Mouse (Mus musculus): ENCODE results near the gene Pcdh7. TPM values are rescaled to one million over a fixed set of nuclear protein-coding genes. Genes with fewer than 3 reads are reported as not detected.
"Not testable (repeated sequence)": the region's sequence is repeated elsewhere in the genome, so short reads cannot be mapped to it uniquely, and the experiment has no call there.

The Pcdh7 gene
- polyA plus RNA-seq, 1 experiment: 38.0 TPM

GRCm38 (mm10) chr5:58083056-58083455 is 365.3 kb downstream of the Pcdh7 start:
- DNase-seq (ENCODE audit: extremely low spot score in 1 of 2, low spot score in 1 of 2): no peak

- no peak for DNase-seq (ENCODE audit: extremely low spot score in 1 of 2, low spot score in 1 of 2)
Measured at GRCm38 (mm10) chr5:58083972-58084371, 366.2 kb downstream of the Pcdh7 start.

DNA sequence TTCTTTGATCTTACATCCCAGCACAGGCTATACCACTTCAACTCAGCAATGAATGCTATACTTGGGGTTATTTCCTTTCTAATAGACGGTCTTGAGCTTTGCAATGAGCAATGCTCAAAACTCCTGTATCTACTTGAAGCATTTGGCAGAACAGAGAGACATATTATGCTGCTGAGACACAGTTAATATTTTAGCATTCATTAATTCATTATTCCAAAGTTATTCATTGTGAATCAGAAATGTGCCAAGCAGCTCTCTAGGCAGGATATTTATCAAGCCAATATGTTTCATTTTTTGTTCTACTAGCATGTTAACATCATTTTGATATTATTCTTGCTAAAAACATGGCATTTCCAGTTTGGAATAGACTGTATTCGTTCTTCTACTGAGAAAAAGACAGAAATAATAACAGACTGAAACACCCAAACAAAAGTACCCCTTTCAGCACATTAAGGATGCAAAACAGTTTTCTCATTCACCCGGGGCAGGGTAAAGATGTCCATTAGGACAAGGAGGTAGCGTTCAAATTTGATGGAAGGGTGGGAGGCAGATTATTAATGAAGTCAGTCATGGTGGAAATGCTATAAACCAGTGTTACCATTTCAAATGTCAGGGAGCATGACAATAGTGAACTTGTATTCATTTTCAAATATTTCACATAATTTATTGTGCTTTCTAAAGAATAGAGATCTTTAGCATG is 391.0 kb downstream of the Pcdh7 start:
- DNase-seq (ENCODE audit: extremely low spot score in 1 of 2, low spot score in 1 of 2): no peak

DNA sequence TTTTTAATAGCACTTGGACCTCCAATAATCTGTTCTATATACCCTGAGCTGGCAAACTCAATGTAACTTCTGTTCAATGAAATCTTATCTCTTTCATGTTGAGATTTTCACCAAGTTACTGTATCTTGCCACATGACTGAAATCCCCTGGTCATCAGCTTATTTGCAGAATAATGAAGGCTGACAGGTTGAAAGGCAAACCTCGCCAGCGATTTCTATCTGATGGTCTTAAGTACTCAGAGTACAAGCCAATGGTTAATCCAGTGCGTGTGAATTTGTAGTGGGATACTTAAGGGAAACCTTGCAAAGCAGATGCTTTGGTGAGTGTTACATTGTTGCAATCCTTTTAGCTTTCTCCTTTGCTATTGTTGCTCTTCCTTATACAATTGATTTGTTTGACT is 398.3 kb downstream of the Pcdh7 start:
- no peak for DNase-seq (ENCODE audit: extremely low spot score in 1 of 2, low spot score in 1 of 2)

GRCm38 (mm10) chr5:58117896-58118295 is 400.1 kb downstream of the Pcdh7 start:
- no peak for DNase-seq (ENCODE audit: extremely low spot score in 1 of 2, low spot score in 1 of 2)

- DNase-seq (ENCODE audit: extremely low spot score in 1 of 2, low spot score in 1 of 2): no peak
Measured at GRCm38 (mm10) chr5:58118930-58119611, 401.3 kb downstream of the Pcdh7 start.

DNA sequence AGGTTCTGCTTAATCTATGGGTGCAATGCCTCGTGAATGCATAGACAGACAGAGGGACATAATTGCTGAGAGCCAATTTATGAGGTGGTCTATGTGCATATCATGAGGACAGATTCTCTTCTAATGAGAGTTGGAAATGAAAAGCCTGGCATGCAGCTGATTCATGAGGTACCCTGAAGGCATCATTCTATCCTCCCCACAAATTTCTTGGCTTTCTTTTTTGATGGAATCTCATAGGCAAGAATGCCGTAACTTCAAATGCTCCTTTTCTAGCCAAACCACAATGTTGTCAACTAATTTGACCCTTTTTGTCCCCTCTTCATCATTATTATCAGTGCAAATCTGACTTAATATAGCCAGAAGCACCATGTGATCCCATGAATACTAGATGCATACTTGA is 426.1 kb downstream of the Pcdh7 start:
- DNase-seq (ENCODE audit: extremely low spot score in 1 of 2, low spot score in 1 of 2): no peak

- peak in 1 of 2 experiments; percentile 23 for DNase-seq (ENCODE audit: extremely low spot score in 1 of 2, low spot score in 1 of 2)
Measured at GRCm38 (mm10) chr5:58153966-58154365, 436.2 kb downstream of the Pcdh7 start.

GRCm38 (mm10) chr5:58172218-58172617 is 454.5 kb downstream of the Pcdh7 start:
- no peak for DNase-seq (ENCODE audit: extremely low spot score in 1 of 2, low spot score in 1 of 2)

DNA sequence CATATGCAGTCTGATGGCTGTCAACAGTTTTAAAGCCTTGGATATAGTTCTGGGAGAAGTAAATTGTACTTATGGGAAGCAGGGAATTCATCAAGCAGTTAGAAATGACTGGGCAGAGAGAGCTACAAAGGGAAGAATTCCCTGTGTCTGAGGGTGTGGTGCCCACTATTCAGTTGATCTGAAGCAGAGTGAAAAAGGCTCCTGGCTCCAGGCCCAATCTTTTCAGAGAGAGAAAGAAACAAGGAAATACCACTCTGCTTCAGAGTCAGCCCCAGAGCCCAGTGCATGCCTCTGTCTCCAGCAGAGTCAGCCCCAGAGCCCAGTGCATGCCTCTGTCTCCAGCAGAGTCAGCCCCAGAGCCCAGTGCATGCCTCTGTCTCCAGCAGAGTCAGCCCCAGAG is 456.6 kb downstream of the Pcdh7 start:
- DNase-seq (ENCODE audit: extremely low spot score in 1 of 2, low spot score in 1 of 2): not testable (repeated sequence)

GRCm38 (mm10) chr5:58175532-58175931 is 457.8 kb downstream of the Pcdh7 start:
- DNase-seq (ENCODE audit: extremely low spot score in 1 of 2, low spot score in 1 of 2): peak in 1 of 2 experiments; percentile 36

All from frontal cortex, adult 2 months (tissue).